Mouse (Mus musculus) forebrain, embryonic 15.5 days (tissue): Measurements from ENCODE around the gene Ahsg. TPM values are rescaled to one million over a fixed set of nuclear protein-coding genes. Genes with fewer than 3 reads are reported as not detected.
A peak's percentile ranks its signal among the peaks of the same experiment; 100 is the strongest.
"Not testable (repeated sequence)": the region's sequence is repeated elsewhere in the genome, so short reads cannot be mapped to it uniquely, and the experiment has no call there.

Source experiments
- ATAC-seq: fragments of 200-750 bp; cut with Nextera tagmentation; replicated peaks from 2 replicates; pipeline ENCODE4 v1.8.0; 2017; ENCODE audit warnings: mild to moderate bottlenecking, moderate TSS enrichment, moderate library complexity
- H3K27ac ChIP-seq: fragments of 300-500 bp; sonication (generic); replicated peaks from 2 replicates; pipeline ENCODE4 v1.5.1; 2015; ENCODE audit warnings: mild to moderate bottlenecking, inconsistent platforms
- H3K27me3 ChIP-seq: fragments of 300-500 bp; sonication (generic); 2 replicates; pipeline ENCODE4 v1.6.1; 2015; ENCODE audit warnings: inconsistent platforms
- H3K36me3 ChIP-seq: fragments of 300-500 bp; sonication (generic); 2 replicates; pipeline ENCODE4 v1.6.1; 2015; ENCODE audit warnings: mild to moderate bottlenecking, inconsistent platforms
- H3K4me1 ChIP-seq: fragments of 300-500 bp; sonication (generic); 2 replicates; pipeline ENCODE4 v1.6.1; 2015; ENCODE audit warnings: inconsistent platforms
- H3K4me2 ChIP-seq: fragments of 300-500 bp; sonication (generic); replicated peaks from 2 replicates; pipeline ENCODE4 v1.6.1; 2015; ENCODE audit warnings: mild to moderate bottlenecking, inconsistent platforms
- H3K4me3 ChIP-seq: fragments of 300-500 bp; sonication (generic); 2 replicates; pipeline ENCODE4 v1.5.1; 2015; ENCODE audit warnings: mild to moderate bottlenecking, inconsistent platforms
- H3K9ac ChIP-seq: fragments of 300-500 bp; sonication (generic); replicated peaks from 2 replicates; pipeline ENCODE4 v1.6.1; 2015; ENCODE audit warnings: mild to moderate bottlenecking, inconsistent platforms
- H3K9me3 ChIP-seq: fragments of 300-500 bp; sonication (generic); 2 replicates; pipeline ENCODE4 v1.6.1; 2016; ENCODE audit warnings: inconsistent platforms
- WGBS: fragments of 180-500 bp; shearing (Covaris S2); methylation state at CpG from one replicate; pipeline ENCODE4 v1.1.7; 2015; ENCODE audit warnings: mixed read lengths; 5-methylcytosine and 5-hydroxymethylcytosine counted together
- polyA plus RNA-seq: library from polyadenylated mRNA; unstranded; fragments of >200 nt; fragmentation: Nextera tagmentation; extraction: Ambion mirVana; gene quantifications from 2 replicates; pipeline ENCODE4 v1.2.1, GENCODE M21; 2015

Gene Ahsg
- polyA plus RNA-seq, 1 experiment from 2014 or later: not detected

DNA sequence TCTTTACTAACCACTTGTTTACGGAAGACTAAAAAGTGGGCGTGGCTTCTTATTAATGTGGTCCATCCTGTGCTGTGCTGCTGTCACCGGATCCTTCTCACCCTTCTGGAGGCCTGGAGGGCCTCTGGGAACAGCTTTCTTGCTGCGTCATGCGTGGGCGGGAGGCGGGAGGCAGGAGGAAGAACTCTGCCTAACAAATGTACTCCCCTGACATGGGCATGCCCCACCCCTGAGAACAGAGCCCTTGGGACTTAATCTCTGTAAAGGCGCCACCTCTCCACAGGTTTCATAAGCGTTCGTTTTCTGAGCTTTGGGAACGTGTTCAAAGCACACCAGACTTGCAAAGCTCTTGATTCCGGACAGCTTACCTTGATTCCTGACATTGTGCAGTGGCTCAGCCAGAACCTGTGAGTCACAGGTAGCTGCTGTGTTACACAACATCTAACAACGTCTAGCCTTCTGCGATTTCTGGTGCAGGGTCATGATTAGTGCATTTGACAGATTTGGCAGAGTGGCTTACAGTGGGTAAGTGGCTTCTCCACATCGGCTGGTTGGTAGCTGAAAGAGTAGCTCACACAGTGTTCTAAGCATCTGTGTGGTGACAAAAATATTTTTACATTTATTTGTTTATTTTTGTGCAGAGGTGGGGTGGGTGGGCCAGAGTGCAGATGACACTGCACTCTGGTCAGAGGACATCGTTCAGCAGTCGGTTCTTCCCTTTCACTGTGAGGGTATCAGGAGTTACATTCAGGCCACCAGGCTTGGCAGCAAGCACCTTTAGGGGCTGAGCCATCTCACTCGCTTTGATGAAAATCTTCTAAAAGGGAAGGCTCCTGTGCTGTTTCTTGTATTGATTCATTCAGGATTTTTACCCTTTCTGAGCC lies 29.1 kb downstream of the Ahsg start:
- H3K27ac ChIP-seq: no peak overlapping the region
- no peaks in the 10 kb centered on the region for H3K27me3 ChIP-seq
- H3K9me3 ChIP-seq: no peaks in the 10 kb centered on the region
- no peaks in the 10 kb centered on the region for H3K36me3 ChIP-seq
- no peak overlapping the region for H3K4me3 ChIP-seq
- H3K9ac ChIP-seq: no peak overlapping the region
- 72% methylated on average over 18 of the region's 18 CpGs for WGBS
- no peak for ATAC-seq
- no peaks in the 10 kb centered on the region for H3K4me1 ChIP-seq
- no peak overlapping the region for H3K4me2 ChIP-seq

DNA sequence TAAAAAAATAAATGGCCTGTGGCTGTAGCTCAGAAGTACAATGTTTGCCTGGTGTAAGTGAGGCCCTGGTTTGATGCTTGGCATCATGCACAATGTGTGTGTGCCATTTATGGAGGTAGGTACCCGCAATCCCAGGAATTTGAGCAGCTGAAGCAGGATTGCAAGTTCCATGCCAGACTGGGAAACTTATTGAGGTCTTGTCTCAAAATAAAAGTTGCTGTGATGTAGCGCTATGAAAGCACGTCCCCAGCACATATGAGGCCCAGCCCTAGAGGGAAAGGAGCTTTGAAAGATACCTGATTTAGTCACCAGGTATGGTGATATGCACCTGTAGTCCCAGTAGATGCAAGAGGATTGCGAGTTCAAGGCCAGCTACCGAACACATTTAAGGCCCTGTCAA lies 30.7 kb downstream of the Ahsg start:
- no peak for ATAC-seq
- H3K4me2 ChIP-seq: no peak overlapping the region
- no peak overlapping the region for H3K27ac ChIP-seq
- no peak overlapping the region for H3K4me3 ChIP-seq
- H3K27me3 ChIP-seq: no peaks in the 10 kb centered on the region
- no peaks in the 10 kb centered on the region for H3K4me1 ChIP-seq
- H3K36me3 ChIP-seq: no peaks in the 10 kb centered on the region
- WGBS: 93% methylated on average over 5 of the region's 5 CpGs
- no peak overlapping the region for H3K9ac ChIP-seq
- no peaks in the 10 kb centered on the region for H3K9me3 ChIP-seq

DNA sequence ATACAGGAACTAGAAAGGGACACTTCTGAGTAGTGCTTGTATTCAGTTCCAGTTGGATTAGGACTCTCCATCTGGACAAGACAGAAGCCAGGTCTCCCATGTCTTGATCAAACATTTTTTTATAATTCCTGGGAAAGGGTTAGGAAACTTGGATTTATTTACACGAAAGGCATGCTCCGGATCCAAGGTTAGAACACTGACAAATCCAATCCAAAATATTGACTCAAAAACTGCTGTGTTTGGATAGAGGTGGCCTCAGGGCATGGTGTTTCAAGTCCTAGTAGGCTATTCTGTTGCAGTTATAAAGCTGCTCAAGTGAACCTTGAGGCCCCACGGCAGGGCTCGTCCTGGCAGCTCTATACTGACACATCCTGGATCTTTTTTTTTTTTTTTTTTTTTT lies 31.4 kb downstream of the Ahsg start:
- 92% methylated on average over 4 of the region's 4 CpGs for WGBS
- no peak overlapping the region for H3K27ac ChIP-seq
- no peak overlapping the region for H3K4me3 ChIP-seq
- H3K27me3 ChIP-seq: no peaks in the 10 kb centered on the region
- no peak overlapping the region for H3K4me2 ChIP-seq
- no peaks in the 10 kb centered on the region for H3K9me3 ChIP-seq
- ATAC-seq: no peak
- no peaks in the 10 kb centered on the region for H3K36me3 ChIP-seq
- H3K9ac ChIP-seq: no peak overlapping the region
- H3K4me1 ChIP-seq: no peaks in the 10 kb centered on the region

DNA sequence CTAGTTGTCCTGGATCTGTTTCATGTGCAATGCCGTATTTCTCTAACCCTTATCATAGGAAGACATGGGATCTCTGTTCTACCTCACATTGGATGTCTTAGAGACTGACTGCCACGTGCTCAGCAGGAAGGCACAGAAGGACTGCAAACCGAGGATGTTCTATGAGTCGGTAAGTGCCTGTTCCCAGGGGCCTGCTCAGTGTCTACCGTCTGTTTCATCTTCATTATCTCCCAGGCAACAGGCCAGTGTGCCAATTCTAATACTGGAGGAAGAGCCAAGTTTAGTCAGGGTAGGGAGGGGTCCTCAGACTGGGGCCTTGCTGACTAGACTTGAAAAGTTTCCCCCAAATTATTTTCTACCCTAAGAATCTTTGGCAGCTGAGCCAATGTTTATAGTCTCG lies 38.5 kb downstream of the Ahsg start:
- no peak overlapping the region for H3K9ac ChIP-seq
- H3K4me1 ChIP-seq: no peaks in the 10 kb centered on the region
- peak; percentile 63; the same call in 1 of the 2 replicates for ATAC-seq
- 60% methylated on average over 6 of the region's 6 CpGs for WGBS
- no peaks in the 10 kb centered on the region for H3K27me3 ChIP-seq
- H3K27ac ChIP-seq: no peak overlapping the region
- H3K36me3 ChIP-seq: no peaks in the 10 kb centered on the region
- H3K4me2 ChIP-seq: no peak overlapping the region
- no peaks in the 10 kb centered on the region for H3K9me3 ChIP-seq
- H3K4me3 ChIP-seq: no peak overlapping the region

DNA sequence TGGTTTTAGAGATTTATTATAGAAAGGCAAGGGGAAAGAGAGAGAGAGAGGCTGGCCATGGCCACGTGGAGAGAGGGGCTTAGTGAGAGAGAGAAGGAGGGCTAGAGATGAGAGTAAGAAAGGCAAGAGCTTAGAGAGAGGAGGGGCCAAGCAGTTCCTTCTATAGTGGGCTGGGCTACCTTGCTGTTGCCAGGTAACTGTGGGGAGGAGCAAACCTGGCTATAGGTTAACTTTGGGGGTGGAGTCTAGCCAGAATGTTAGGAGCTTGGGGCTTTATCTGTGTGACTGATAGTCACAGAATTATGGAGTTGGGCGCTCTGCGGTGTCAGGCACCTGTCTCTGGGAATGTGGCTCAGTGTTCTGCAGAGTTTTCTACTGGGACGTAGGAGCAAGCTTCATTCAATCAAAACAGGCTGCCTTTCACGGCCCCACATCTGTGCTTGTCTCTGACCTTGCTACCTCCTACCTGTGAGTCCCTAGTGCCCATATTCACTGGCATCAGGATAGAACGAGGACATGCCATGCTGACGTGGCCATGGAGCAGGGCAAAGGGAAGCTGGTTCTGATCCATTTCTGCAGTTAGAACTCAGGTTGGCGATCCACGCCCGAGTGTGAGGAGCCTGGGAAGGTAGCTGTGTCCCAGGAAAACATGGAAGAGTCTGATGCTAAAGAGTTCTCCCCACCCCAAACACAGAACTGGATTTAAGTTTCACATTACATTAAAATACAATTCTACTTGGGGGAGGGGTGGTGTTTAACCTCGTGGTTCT lies 40.5 kb downstream of the Ahsg start:
- no peak for ATAC-seq
- no peaks in the 10 kb centered on the region for H3K9me3 ChIP-seq
- H3K9ac ChIP-seq: no peak overlapping the region
- H3K4me1 ChIP-seq: no peaks in the 10 kb centered on the region
- 84% methylated on average over 11 of the region's 11 CpGs for WGBS
- H3K4me3 ChIP-seq: no peak overlapping the region
- no peak overlapping the region for H3K27ac ChIP-seq
- H3K27me3 ChIP-seq: no peaks in the 10 kb centered on the region
- H3K36me3 ChIP-seq: no peaks in the 10 kb centered on the region
- H3K4me2 ChIP-seq: no peak overlapping the region

DNA sequence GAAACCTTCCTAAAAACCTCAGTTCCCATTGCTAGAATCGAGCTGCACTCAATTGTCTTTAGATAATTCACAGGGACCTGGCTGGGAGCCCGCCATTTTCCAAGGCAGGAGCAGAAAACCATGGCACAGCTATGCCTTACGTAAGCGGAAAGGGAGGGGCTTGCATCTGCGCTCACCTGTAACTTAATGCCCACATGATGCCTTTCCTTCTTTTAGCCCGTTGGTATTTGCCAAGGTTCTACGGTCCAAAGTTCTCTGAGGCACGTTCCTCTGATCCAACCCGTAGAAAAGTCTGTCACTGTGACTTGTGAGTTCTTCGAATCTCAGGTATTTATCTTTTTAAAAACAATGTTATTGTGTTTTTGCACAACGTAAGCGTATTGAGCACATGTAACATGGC lies 46.6 kb downstream of the Ahsg start:
- H3K36me3 ChIP-seq: no peaks in the 10 kb centered on the region
- H3K4me2 ChIP-seq: no peak overlapping the region
- H3K4me1 ChIP-seq: no peaks in the 10 kb centered on the region
- ATAC-seq: no peak
- H3K9me3 ChIP-seq: no peaks in the 10 kb centered on the region
- no peak overlapping the region for H3K9ac ChIP-seq
- H3K27me3 ChIP-seq: no peaks in the 10 kb centered on the region
- 88% methylated on average over 12 of the region's 12 CpGs for WGBS
- no peak overlapping the region for H3K4me3 ChIP-seq
- H3K27ac ChIP-seq: no peak overlapping the region

DNA sequence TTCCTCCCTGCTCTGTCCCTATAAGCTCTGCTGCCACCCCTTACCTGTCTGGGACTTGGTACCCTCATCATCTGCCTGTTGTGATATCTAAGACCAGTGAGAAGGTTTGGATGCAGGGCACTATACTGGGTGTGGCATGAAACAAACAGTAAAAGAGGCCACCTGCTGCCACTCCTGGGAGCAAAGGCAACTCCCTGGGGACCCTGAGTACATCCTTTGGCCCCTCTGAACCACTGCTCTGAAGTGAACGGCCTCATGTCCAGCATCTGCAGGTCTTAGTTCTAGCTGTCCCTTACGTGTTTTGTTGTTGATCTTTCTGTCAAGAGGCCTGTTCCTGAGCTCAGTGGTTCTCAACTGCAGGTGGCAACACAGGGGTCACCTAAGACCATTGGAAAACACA lies 47.5 kb downstream of the Ahsg start:
- Histone ChIP-seq H3K9ac (no peak overlapping the region), H3K27ac (no peak overlapping the region), H3K4me3 (no peak overlapping the region), H3K4me2 (no peak overlapping the region), H3K36me3 (no peaks in the 10 kb centered on the region), H3K4me1 (no peaks in the 10 kb centered on the region), H3K9me3 (no peaks in the 10 kb centered on the region), H3K27me3 (no peaks in the 10 kb centered on the region)
- no peak for ATAC-seq
- WGBS: 81% methylated on average over 2 of the region's 2 CpGs

DNA sequence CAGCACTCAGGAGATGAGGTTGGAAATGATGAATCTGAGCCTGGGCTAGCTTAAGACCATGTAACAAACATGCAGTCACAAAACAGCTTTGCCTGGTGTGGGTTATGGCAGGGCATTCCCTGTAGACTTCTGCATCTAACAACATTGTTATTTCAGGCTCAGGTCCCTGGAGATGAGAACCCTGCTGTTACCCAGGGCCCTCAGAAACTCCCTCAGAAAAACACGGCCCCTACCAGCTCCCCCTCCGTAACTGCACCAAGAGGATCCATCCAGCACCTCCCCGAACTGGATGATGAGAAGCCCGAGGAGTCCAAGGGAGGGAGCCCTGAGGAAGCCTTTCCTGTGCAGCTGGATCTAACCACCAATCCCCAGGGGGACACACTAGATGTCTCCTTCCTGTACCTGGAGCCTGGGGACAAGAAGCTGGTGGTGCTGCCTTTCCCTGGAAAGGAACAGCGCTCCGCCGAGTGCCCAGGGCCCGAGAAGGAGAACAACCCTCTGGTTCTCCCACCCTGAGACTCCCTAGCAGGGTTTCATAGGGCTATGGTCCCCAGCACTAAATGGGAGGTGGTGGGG lies 48.1 kb downstream of the Ahsg start:
- Histone ChIP-seq H3K4me3 (no peak overlapping the region), H3K36me3 (no peaks in the 10 kb centered on the region), H3K4me2 (no peak overlapping the region), H3K4me1 (no peaks in the 10 kb centered on the region), H3K27ac (no peak overlapping the region), H3K9ac (no peak overlapping the region), H3K27me3 (no peaks in the 10 kb centered on the region), H3K9me3 (no peaks in the 10 kb centered on the region)
- WGBS: 88% methylated on average over 8 of the region's 8 CpGs
- no peak for ATAC-seq

DNA sequence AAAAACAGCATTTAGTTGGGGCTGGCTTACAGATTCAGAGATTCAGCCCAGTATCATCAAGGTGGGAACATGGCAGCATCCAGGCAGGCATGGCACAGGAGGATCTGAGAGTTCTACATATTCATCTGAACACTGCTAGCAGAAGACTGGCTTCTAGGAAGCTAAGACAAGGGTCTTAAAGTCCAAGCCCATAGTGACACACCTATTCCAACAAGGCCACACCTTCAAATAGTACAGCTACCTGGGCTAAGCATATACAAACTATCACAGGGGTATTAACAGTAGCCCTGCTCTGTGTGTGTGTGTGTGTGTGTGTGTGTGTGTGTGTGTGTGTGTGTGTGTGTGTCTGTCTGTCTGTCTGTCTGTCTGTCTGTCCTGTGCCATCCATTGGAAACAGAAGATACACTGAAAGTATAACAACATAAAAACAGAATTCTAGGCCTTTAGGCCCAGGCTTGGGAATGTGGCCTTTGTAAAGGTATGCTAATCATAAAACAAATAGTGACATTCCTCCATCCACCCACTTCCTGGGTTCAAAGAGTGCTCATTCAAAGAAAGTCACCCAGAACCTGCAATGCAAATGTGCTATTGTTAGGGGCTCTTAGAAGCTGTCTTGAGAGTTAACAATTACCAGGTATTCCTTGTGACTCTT lies 50.9 kb downstream of the Ahsg start:
- not testable (repeated sequence) for H3K4me2 ChIP-seq, H3K4me3 ChIP-seq, ATAC-seq, H3K9me3 ChIP-seq, H3K9ac ChIP-seq, H3K27me3 ChIP-seq, H3K27ac ChIP-seq, H3K4me1 ChIP-seq, H3K36me3 ChIP-seq

DNA sequence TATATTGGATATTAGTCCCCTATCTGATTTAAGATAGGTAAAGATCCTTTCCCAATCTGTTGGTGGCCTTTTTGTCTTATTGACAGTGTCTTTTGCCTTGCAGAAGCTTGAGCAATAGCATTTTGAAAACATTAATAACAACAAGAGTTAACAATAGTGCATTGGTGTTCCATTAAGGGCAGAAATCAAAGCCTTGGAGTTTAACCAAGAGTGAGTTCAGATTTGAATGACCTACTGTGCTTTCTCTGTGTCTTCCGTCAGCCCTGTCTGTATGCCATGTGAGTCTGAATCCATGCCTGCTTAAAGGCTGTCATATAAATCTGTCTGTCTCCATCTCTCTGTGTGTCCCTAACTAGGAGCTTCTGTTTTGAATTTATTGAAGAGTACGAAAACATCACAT lies 56.3 kb downstream of the Ahsg start:
- no peak overlapping the region for H3K9ac ChIP-seq
- 85% methylated on average over 2 of the region's 2 CpGs for WGBS
- no peak overlapping the region for H3K4me2 ChIP-seq
- H3K9me3 ChIP-seq: no peaks in the 10 kb centered on the region
- no peak overlapping the region for H3K4me3 ChIP-seq
- no peak for ATAC-seq
- H3K27ac ChIP-seq: no peak overlapping the region
- H3K4me1 ChIP-seq: no peaks in the 10 kb centered on the region
- no peaks in the 10 kb centered on the region for H3K36me3 ChIP-seq
- H3K27me3 ChIP-seq: no peaks in the 10 kb centered on the region
